Mouse (Mus musculus) hindbrain, embryonic 11.5 days (tissue): Measurements from ENCODE around the gene Hs3st5. TPM values are rescaled to one million over a fixed set of nuclear protein-coding genes. Genes with fewer than 3 reads are reported as not detected.
"Not testable (repeated sequence)": the region's sequence is repeated elsewhere in the genome, so short reads cannot be mapped to it uniquely, and the experiment has no call there.

ENCODE experiments used
- ATAC-seq: fragments of 200-750 bp; cut with Nextera tagmentation; 2 replicates; pipeline ENCODE4 v1.8.0; 2017; ENCODE audit warnings: mild to moderate bottlenecking, moderate TSS enrichment, moderate library complexity; ENCODE audit not compliant: low FRiP score
- DNase-seq: peaks from one replicate; pipeline ENCODE4 v3.0.0-alpha.2; 2015; ENCODE audit warnings: low spot score
- H3K27ac ChIP-seq: fragments of 300-500 bp; sonication (generic); 2 replicates; pipeline ENCODE4 v1.5.1; 2014; ENCODE audit warnings: mild to moderate bottlenecking, low read depth, low read length
- H3K27me3 ChIP-seq: fragments of 300-500 bp; sonication (generic); 2 replicates; pipeline ENCODE4 v1.6.1; 2014; ENCODE audit warnings: mild to moderate bottlenecking, low read length, moderate library complexity, mixed read lengths; ENCODE audit not compliant: control insufficient read depth, insufficient read depth
- H3K36me3 ChIP-seq: fragments of 300-500 bp; sonication (generic); 2 replicates; pipeline ENCODE4 v1.6.1; 2014; ENCODE audit warnings: mild to moderate bottlenecking, low read length, moderate library complexity, mixed read lengths; ENCODE audit not compliant: control insufficient read depth, insufficient read depth
- H3K4me1 ChIP-seq: fragments of 300-500 bp; sonication (generic); replicated peaks from 2 replicates; pipeline ENCODE4 v1.6.1; 2014; ENCODE audit warnings: low read length, mixed read lengths; ENCODE audit not compliant: control insufficient read depth, insufficient read depth
- H3K4me2 ChIP-seq: fragments of 300-500 bp; sonication (generic); replicated peaks from 2 replicates; pipeline ENCODE4 v1.6.1; 2014; ENCODE audit warnings: mild to moderate bottlenecking, low read depth, low read length
- H3K4me3 ChIP-seq: fragments of 300-500 bp; sonication (generic); 2 replicates; pipeline ENCODE4 v1.5.1; 2014; ENCODE audit warnings: low read depth, low read length
- H3K9ac ChIP-seq: fragments of 300-500 bp; sonication (generic); 2 replicates; pipeline ENCODE4 v1.6.1; 2014; ENCODE audit warnings: low read depth, low read length
- H3K9me3 ChIP-seq: fragments of 300-500 bp; sonication (generic); 2 replicates; pipeline ENCODE4 v1.6.1; 2016; ENCODE audit warnings: low read length; ENCODE audit not compliant: control insufficient read depth
- WGBS: fragments of 180-500 bp; shearing (Covaris S2); extraction: QIAGEN DNeasy Blood & Tissue Kit; methylation state at CpG from one replicate; pipeline ENCODE4 v1.1.7; 2014; 5-methylcytosine and 5-hydroxymethylcytosine counted together
- polyA plus RNA-seq: library from polyadenylated mRNA; unstranded; fragments of >200 nt; fragmentation: Nextera tagmentation; extraction: Ambion mirVana; gene quantifications from 2 replicates; pipeline ENCODE4 v1.2.1, GENCODE M21; 2014

Hs3st5 gene
- polyA plus RNA-seq, 1 experiment from 2014 or later: 6.1 TPM

- not testable (repeated sequence) for DNase-seq, H3K9me3 ChIP-seq, H3K27me3 ChIP-seq, H3K4me3 ChIP-seq, H3K9ac ChIP-seq, H3K36me3 ChIP-seq, ATAC-seq, H3K4me1 ChIP-seq, H3K27ac ChIP-seq, H3K4me2 ChIP-seq
- WGBS: 88% methylated on average over 1 of the region's 1 CpGs
Observed at GRCm38 (mm10) chr10:36547713-36548112, 41.1 kb downstream of the Hs3st5 start.

- H3K36me3 ChIP-seq: no peaks in the 10 kb centered on the region
- no peak overlapping the region for H3K4me2 ChIP-seq
- no peaks in the 10 kb centered on the region for H3K9me3 ChIP-seq
- no peak overlapping the region for H3K4me3 ChIP-seq
- H3K27ac ChIP-seq: no peak overlapping the region
- H3K27me3 ChIP-seq: no peaks in the 10 kb centered on the region
- no peaks in the 10 kb centered on the region for H3K4me1 ChIP-seq
- 75% methylated on average over 4 of the region's 4 CpGs for WGBS
- no peak for DNase-seq
- ATAC-seq: no peak
- no peak overlapping the region for H3K9ac ChIP-seq
Observed at GRCm38 (mm10) chr10:36554057-36554456, 47.4 kb downstream of the Hs3st5 start.

GRCm38 (mm10) chr10:36554941-36555888, 48.6 kb downstream of the Hs3st5 start:
- Histone ChIP-seq H3K27ac (no peak overlapping the region), H3K4me3 (no peak overlapping the region), H3K4me2 (no peak overlapping the region), H3K4me1 (no peaks in the 10 kb centered on the region), H3K36me3 (no peaks in the 10 kb centered on the region), H3K9me3 (no peaks in the 10 kb centered on the region), H3K9ac (no peak overlapping the region), H3K27me3 (no peaks in the 10 kb centered on the region)
- 64% methylated on average over 6 of the region's 6 CpGs for WGBS
- DNase-seq (peak; percentile 13), ATAC-seq (peak; percentile 84)

GRCm38 (mm10) chr10:36556128-36556527, 49.5 kb downstream of the Hs3st5 start:
- Histone ChIP-seq H3K36me3 (no peaks in the 10 kb centered on the region), H3K27me3 (no peaks in the 10 kb centered on the region), H3K4me3 (no peak overlapping the region), H3K27ac (no peak overlapping the region), H3K4me2 (no peak overlapping the region), H3K9me3 (no peaks in the 10 kb centered on the region), H3K9ac (no peak overlapping the region), H3K4me1 (no peaks in the 10 kb centered on the region)
- DNase-seq: no peak
- WGBS: 75% methylated on average over 2 of the region's 2 CpGs
- peak; percentile 51; the same call in 1 of the 2 replicates for ATAC-seq

- no peak overlapping the region for H3K4me2 ChIP-seq
- H3K4me1 ChIP-seq: no peaks in the 10 kb centered on the region
- no peaks in the 10 kb centered on the region for H3K27me3 ChIP-seq
- no peak overlapping the region for H3K27ac ChIP-seq
- no peak for DNase-seq
- no peak overlapping the region for H3K4me3 ChIP-seq
- H3K9me3 ChIP-seq: no peaks in the 10 kb centered on the region
- ATAC-seq: no peak
- WGBS: 94% methylated on average over 6 of the region's 6 CpGs
- no peak overlapping the region for H3K9ac ChIP-seq
- no peaks in the 10 kb centered on the region for H3K36me3 ChIP-seq
Observed at GRCm38 (mm10) chr10:36557673-36558072, 51.1 kb downstream of the Hs3st5 start.

- H3K4me1 ChIP-seq: no peaks in the 10 kb centered on the region
- H3K27me3 ChIP-seq: no peaks in the 10 kb centered on the region
- no peak overlapping the region for H3K4me2 ChIP-seq
- DNase-seq: no peak
- no peak overlapping the region for H3K9ac ChIP-seq
- 87% methylated on average over 5 of the region's 5 CpGs for WGBS
- no peak for ATAC-seq
- no peaks in the 10 kb centered on the region for H3K36me3 ChIP-seq
- no peak overlapping the region for H3K4me3 ChIP-seq
- no peak overlapping the region for H3K27ac ChIP-seq
- H3K9me3 ChIP-seq: no peaks in the 10 kb centered on the region
Observed at GRCm38 (mm10) chr10:36558736-36559135, 52.1 kb downstream of the Hs3st5 start.

GRCm38 (mm10) chr10:36567258-36567657, 60.6 kb downstream of the Hs3st5 start:
- H3K36me3 ChIP-seq: no peaks in the 10 kb centered on the region
- no peak overlapping the region for H3K4me3 ChIP-seq
- H3K9ac ChIP-seq: no peak overlapping the region
- H3K4me1 ChIP-seq: no peaks in the 10 kb centered on the region
- peak; percentile 80 for ATAC-seq
- no peaks in the 10 kb centered on the region for H3K27me3 ChIP-seq
- WGBS: 43% methylated on average over 2 of the region's 2 CpGs
- 0 out of 2 replicates have a peak overlapping the region, but pooled peaks have one; percentile 42 for H3K27ac ChIP-seq
- H3K9me3 ChIP-seq: no peaks in the 10 kb centered on the region
- no peak overlapping the region for H3K4me2 ChIP-seq
- DNase-seq: peak; percentile 13

- DNase-seq: no peak
- Histone ChIP-seq H3K9ac (no peak overlapping the region), H3K4me2 (no peak overlapping the region), H3K9me3 (no peaks in the 10 kb centered on the region), H3K27me3 (no peaks in the 10 kb centered on the region), H3K4me3 (no peak overlapping the region), H3K4me1 (no peaks in the 10 kb centered on the region), H3K36me3 (no peaks in the 10 kb centered on the region), H3K27ac (no peak overlapping the region)
- WGBS: 63% methylated on average over 3 of the region's 3 CpGs
- peak; percentile 72 for ATAC-seq
Observed at GRCm38 (mm10) chr10:36572540-36572939, 65.9 kb downstream of the Hs3st5 start.
